Mouse (Mus musculus) urinary bladder, postnatal 10 days (tissue): ENCODE data around the gene Lysmd4.

ENCODE experiments used
- DNase-seq: peaks from one replicate; pipeline ENCODE4 v3.0.0; 2022; ENCODE audit warnings: low spot score

The Lysmd4 gene

GRCm38 (mm10) chr7:67222220-67222862 is at the start of gene Lysmd4:
TSS of gene Lysmd4 (plus strand) at chr7:67222544.
- peak; percentile 84 for DNase-seq

GRCm38 (mm10) chr7:67173522-67174195 is 48.7 kb upstream of the Lysmd4 start:
- no peak for DNase-seq

GRCm38 (mm10) chr7:67183786-67184185 is 38.6 kb upstream of the Lysmd4 start:
- no peak for DNase-seq

- DNase-seq, result peak; percentile 30
Observed at GRCm38 (mm10) chr7:67199412-67199811, 22.9 kb upstream of the Lysmd4 start.

GRCm38 (mm10) chr7:67203625-67204024 is 18.7 kb upstream of the Lysmd4 start:
- no peak for DNase-seq

GRCm38 (mm10) chr7:67205734-67206425 is 16.5 kb upstream of the Lysmd4 start:
- no peak for DNase-seq

GRCm38 (mm10) chr7:67206496-67206895 is 15.8 kb upstream of the Lysmd4 start:
- no peak for DNase-seq

- no peak for DNase-seq
Observed at GRCm38 (mm10) chr7:67207701-67208100, 14.6 kb upstream of the Lysmd4 start.

GRCm38 (mm10) chr7:67208317-67208716 is 14.0 kb upstream of the Lysmd4 start:
- no peak for DNase-seq

- DNase-seq, result no peak
Observed at GRCm38 (mm10) chr7:67210004-67210833, 12.1 kb upstream of the Lysmd4 start.

GRCm38 (mm10) chr7:67211341-67211740 is 11.0 kb upstream of the Lysmd4 start:
- DNase-seq, result no peak

GRCm38 (mm10) chr7:67211971-67212370 is 10.4 kb upstream of the Lysmd4 start:
- no peak for DNase-seq

GRCm38 (mm10) chr7:67213589-67213988 is 8.8 kb upstream of the Lysmd4 start:
- DNase-seq, result no peak

GRCm38 (mm10) chr7:67216351-67216750 is 6.0 kb upstream of the Lysmd4 start:
- no peak for DNase-seq

- peak; percentile 38 for DNase-seq
Observed at GRCm38 (mm10) chr7:67217025-67217424, 5.3 kb upstream of the Lysmd4 start.

- DNase-seq, result no peak
Observed at GRCm38 (mm10) chr7:67225943-67226625, 3.7 kb downstream of the Lysmd4 start.

- DNase-seq, result no peak
Observed at GRCm38 (mm10) chr7:67227538-67227937, 5.2 kb downstream of the Lysmd4 start.

GRCm38 (mm10) chr7:67228390-67228789 is 6.0 kb downstream of the Lysmd4 start:
- DNase-seq, result no peak

GRCm38 (mm10) chr7:67228891-67229602 is 6.7 kb downstream of the Lysmd4 start:
- DNase-seq, result no peak

- no peak for DNase-seq
Observed at GRCm38 (mm10) chr7:67229701-67230100, 7.4 kb downstream of the Lysmd4 start.

GRCm38 (mm10) chr7:67230221-67230620 is 7.9 kb downstream of the Lysmd4 start:
- DNase-seq, result no peak
